Mouse (Mus musculus) intestine, embryonic 16.5 days (tissue): ENCODE results near the gene Snrnp70. TPM values are rescaled to one million over a fixed set of nuclear protein-coding genes. Genes with fewer than 3 reads are reported as not detected.
"Not testable (repeated sequence)": the region's sequence is repeated elsewhere in the genome, so short reads cannot be mapped to it uniquely, and the experiment has no call there.

Source experiments
- ATAC-seq: fragments of 200-750 bp; cut with Nextera tagmentation; 2 replicates; pipeline ENCODE4 v1.8.0; 2017; ENCODE audit warnings: moderate TSS enrichment, moderate library complexity
- H3K27ac ChIP-seq: fragments of 300-500 bp; sonication (generic); 2 replicates; pipeline ENCODE4 v1.5.1; 2014; ENCODE audit warnings: mild to moderate bottlenecking, low read length
- H3K27me3 ChIP-seq: fragments of 300-500 bp; sonication (generic); replicated peaks from 2 replicates; pipeline ENCODE4 v1.6.1; 2014; ENCODE audit warnings: low read length, control low read depth, mixed read lengths; ENCODE audit not compliant: control insufficient read depth, insufficient read depth
- H3K36me3 ChIP-seq: fragments of 300-500 bp; sonication (generic); 2 replicates; pipeline ENCODE4 v1.6.1; 2014; ENCODE audit warnings: low read length, control low read depth; ENCODE audit not compliant: control insufficient read depth, insufficient read depth
- H3K4me1 ChIP-seq: fragments of 300-500 bp; sonication (generic); 2 replicates; pipeline ENCODE4 v1.6.1; 2014; ENCODE audit warnings: low read length, control low read depth, mixed read lengths; ENCODE audit not compliant: control insufficient read depth, insufficient read depth
- H3K4me2 ChIP-seq: fragments of 300-500 bp; sonication (generic); 2 replicates; pipeline ENCODE4 v1.6.1; 2014; ENCODE audit warnings: low read depth, low read length, control low read depth
- H3K4me3 ChIP-seq: fragments of 300-500 bp; sonication (generic); 2 replicates; pipeline ENCODE4 v1.5.1; 2014; ENCODE audit warnings: mild to moderate bottlenecking, low read length
- H3K9ac ChIP-seq: fragments of 300-500 bp; sonication (generic); 2 replicates; pipeline ENCODE4 v1.6.1; 2014; ENCODE audit warnings: low read depth, low read length
- H3K9me3 ChIP-seq: fragments of 300-500 bp; sonication (generic); 2 replicates; pipeline ENCODE4 v1.6.1; 2016; ENCODE audit warnings: low read length, control low read depth; ENCODE audit not compliant: control insufficient read depth
- WGBS: fragments of 180-500 bp; shearing (Covaris S2); extraction: QIAGEN DNeasy Blood & Tissue Kit; methylation state at CpG from one replicate; pipeline ENCODE4 v1.1.7; 2014; 5-methylcytosine and 5-hydroxymethylcytosine counted together
- polyA plus RNA-seq: library from polyadenylated mRNA; unstranded; fragments of >200 nt; fragmentation: Nextera tagmentation; extraction: Ambion mirVana; gene quantifications from 2 replicates; pipeline ENCODE4 v1.2.1, GENCODE M21; 2015

Gene Snrnp70
- polyA plus RNA-seq, 1 experiment from 2014 or later = 150 TPM

GRCm38 (mm10) chr7:45403532-45404261 is 8.2 kb upstream of the Snrnp70 start:
- no peaks in the 10 kb centered on the region for H3K36me3 ChIP-seq
- H3K4me2 ChIP-seq = no peak overlapping the region
- peak; percentile 14; the same call in 1 of the 2 replicates for ATAC-seq
- H3K9ac ChIP-seq = no peak overlapping the region
- peaks cover 34% of the 10 kb centered on the region for H3K27me3 ChIP-seq
- no peak overlapping the region for H3K27ac ChIP-seq
- no peaks in the 10 kb centered on the region for H3K9me3 ChIP-seq
- 44% methylated on average over 6 of the region's 6 CpGs for WGBS
- no peak overlapping the region for H3K4me3 ChIP-seq
- H3K4me1 ChIP-seq = peaks cover 10% of the 10 kb centered on the region

GRCm38 (mm10) chr7:45401521-45402085 is 6.1 kb upstream of the Snrnp70 start:
- Histone ChIP-seq H3K4me2 (no peak overlapping the region), H3K4me1 (peaks cover 10% of the 10 kb centered on the region), H3K4me3 (no peak overlapping the region), H3K9ac (no peak overlapping the region), H3K27me3 (peaks cover 13% of the 10 kb centered on the region), H3K9me3 (no peaks in the 10 kb centered on the region), H3K36me3 (no peaks in the 10 kb centered on the region), H3K27ac (no peak overlapping the region)
- WGBS = 70% methylated on average over 10 of the region's 10 CpGs
- no peak for ATAC-seq

- Histone ChIP-seq H3K9ac (no peak overlapping the region), H3K27me3 (no peaks in the 10 kb centered on the region), H3K4me1 (peaks cover 15% of the 10 kb centered on the region), H3K36me3 (no peaks in the 10 kb centered on the region; the same call in 1 of the 2 replicates), H3K4me3 (no peak overlapping the region), H3K9me3 (no peaks in the 10 kb centered on the region), H3K4me2 (no peak overlapping the region), H3K27ac (no peak overlapping the region)
- ATAC-seq = no peak
- 79% methylated on average over 2 of the region's 2 CpGs for WGBS
These were observed 1.2 kb upstream of the Snrnp70 start for GRCm38 (mm10) chr7:45396787-45397186.

- peak; percentile 65 for ATAC-seq
- Histone ChIP-seq H3K4me3 (peak overlapping the region; percentile 57), H3K4me2 (peak overlapping the region; percentile 55), H3K27ac (peak overlapping the region; percentile 80), H3K9ac (peak overlapping the region; percentile 68), H3K4me1 (peaks cover 15% of the 10 kb centered on the region)
- 2% methylated on average over 3 of the region's 3 CpGs for WGBS
- H3K27me3 ChIP-seq, H3K36me3 ChIP-seq, H3K9me3 ChIP-seq: not testable (repeated sequence)
These were observed 814 bp upstream of the Snrnp70 start for GRCm38 (mm10) chr7:45396337-45396775.

- Histone ChIP-seq H3K4me2 (peak overlapping the region; percentile 69), H3K36me3 (peaks cover 2% of the 10 kb centered on the region; the same call in 1 of the 2 replicates), H3K27ac (peak overlapping the region; percentile 96), H3K9me3 (no peaks in the 10 kb centered on the region), H3K9ac (peak overlapping the region; percentile 91), H3K4me3 (peak overlapping the region; percentile 81), H3K27me3 (no peaks in the 10 kb centered on the region), H3K4me1 (peaks cover 15% of the 10 kb centered on the region)
- WGBS = under 1% methylated on average over 17 of the region's 20 CpGs
- ATAC-seq = peak; percentile 83
These were observed 407 bp downstream of the Snrnp70 start for GRCm38 (mm10) chr7:45395129-45395541.

GRCm38 (mm10) chr7:45386077-45386476 is 9.5 kb downstream of the Snrnp70 start:
- no peak for ATAC-seq
- 87% methylated on average over 3 of the region's 3 CpGs for WGBS
- H3K4me3 ChIP-seq = no peak overlapping the region

GRCm38 (mm10) chr7:45376057-45376456 is 19.5 kb downstream of the Snrnp70 start:
- Histone ChIP-seq H3K4me1 (no peaks in the 10 kb centered on the region), H3K9ac (no peak overlapping the region), H3K9me3 (no peaks in the 10 kb centered on the region), H3K4me2 (no peak overlapping the region), H3K36me3 (peaks cover 21% of the 10 kb centered on the region), H3K27me3 (no peaks in the 10 kb centered on the region), H3K27ac (no peak overlapping the region), H3K4me3 (no peak overlapping the region)
- 86% methylated on average over 1 of the region's 1 CpGs for WGBS
- no peak for ATAC-seq

More at GRCm38 (mm10) chr7:45386077-45386476, 9.5 kb downstream of the Snrnp70 start:
- Histone ChIP-seq H3K27me3 (no peaks in the 10 kb centered on the region), H3K36me3 (peaks cover 54% of the 10 kb centered on the region), H3K9me3 (no peaks in the 10 kb centered on the region), H3K9ac (no peak overlapping the region), H3K4me1 (no peaks in the 10 kb centered on the region), H3K4me2 (no peak overlapping the region), H3K27ac (no peak overlapping the region)

- ATAC-seq = no peak
- no peaks in the 10 kb centered on the region for H3K9me3 ChIP-seq
- H3K36me3 ChIP-seq = peaks cover 15% of the 10 kb centered on the region
- peaks cover 9% of the 10 kb centered on the region; the same call in 1 of the 2 replicates for H3K4me1 ChIP-seq
- H3K4me3 ChIP-seq = no peak overlapping the region
- H3K27me3 ChIP-seq = peaks cover 4% of the 10 kb centered on the region; the same call in 1 of the 2 replicates
- WGBS = 93% methylated on average over 8 of the region's 8 CpGs
- H3K27ac ChIP-seq = no peak overlapping the region
- H3K9ac ChIP-seq = no peak overlapping the region
- no peak overlapping the region for H3K4me2 ChIP-seq
These were observed 20.9 kb downstream of the Snrnp70 start for GRCm38 (mm10) chr7:45374620-45375019.

GRCm38 (mm10) chr7:45372371-45372770 is 23.2 kb downstream of the Snrnp70 start:
- ATAC-seq = no peak
- Histone ChIP-seq H3K27me3 (peaks cover 17% of the 10 kb centered on the region), H3K4me3 (no peak overlapping the region), H3K27ac (no peak overlapping the region), H3K36me3 (peaks cover 8% of the 10 kb centered on the region), H3K4me1 (peaks cover 19% of the 10 kb centered on the region), H3K4me2 (no peak overlapping the region), H3K9me3 (no peaks in the 10 kb centered on the region), H3K9ac (no peak overlapping the region)
- WGBS = 75% methylated on average over 5 of the region's 5 CpGs
